Mouse (Mus musculus): ENCODE measurements around the gene Nbeal2. TPM values are rescaled to one million over a fixed set of nuclear protein-coding genes. Genes with fewer than 3 reads are reported as not detected.

The Nbeal2 gene
- polyA plus RNA-seq, 1 experiment from 2014 or later: 19.1 TPM

- DNase-seq (ENCODE audit: low spot score): peak; percentile 55
Measured at GRCm38 (mm10) chr9:110651931-110652722, 1.8 kb downstream of the Nbeal2 start.

GRCm38 (mm10) chr9:110649775-110650174 is 4.2 kb downstream of the Nbeal2 start:
- no peak for DNase-seq (ENCODE audit: low spot score)

- peak; percentile 94 for DNase-seq (ENCODE audit: low spot score)
Measured at GRCm38 (mm10) chr9:110645219-110645618, 8.7 kb downstream of the Nbeal2 start.

GRCm38 (mm10) chr9:110644295-110644694 is 9.7 kb downstream of the Nbeal2 start:
- DNase-seq (ENCODE audit: low spot score): no peak

- DNase-seq (ENCODE audit: low spot score): no peak
Measured at GRCm38 (mm10) chr9:110643787-110644186, 10.2 kb downstream of the Nbeal2 start.

GRCm38 (mm10) chr9:110642812-110643524 is 11.0 kb downstream of the Nbeal2 start:
- DNase-seq (ENCODE audit: low spot score): no peak

GRCm38 (mm10) chr9:110641006-110641405 is 13.0 kb downstream of the Nbeal2 start:
- DNase-seq (ENCODE audit: low spot score): no peak

GRCm38 (mm10) chr9:110638611-110639021 is 15.3 kb downstream of the Nbeal2 start:
- DNase-seq (ENCODE audit: low spot score): no peak

- DNase-seq (ENCODE audit: low spot score): peak; percentile 88
Measured at GRCm38 (mm10) chr9:110635225-110635624, 18.7 kb downstream of the Nbeal2 start.

- DNase-seq (ENCODE audit: low spot score): no peak
Measured at GRCm38 (mm10) chr9:110633882-110634281, 20.1 kb downstream of the Nbeal2 start.

GRCm38 (mm10) chr9:110632671-110633070 is 21.3 kb downstream of the Nbeal2 start:
- no peak for DNase-seq (ENCODE audit: low spot score)

- no peak for DNase-seq (ENCODE audit: low spot score)
Measured at GRCm38 (mm10) chr9:110631651-110632275, 22.2 kb downstream of the Nbeal2 start.

GRCm38 (mm10) chr9:110631191-110631590 is 22.8 kb downstream of the Nbeal2 start:
- DNase-seq (ENCODE audit: low spot score): no peak

GRCm38 (mm10) chr9:110630171-110630570 is 23.8 kb downstream of the Nbeal2 start:
- DNase-seq (ENCODE audit: low spot score): no peak

- DNase-seq (ENCODE audit: low spot score): no peak
Measured at GRCm38 (mm10) chr9:110625350-110625908, 28.5 kb downstream of the Nbeal2 start.

GRCm38 (mm10) chr9:110624361-110625166 is 29.4 kb downstream of the Nbeal2 start, which contains the start of gene Nradd:
Nradd (minus strand) TSS chr9:110624452.
- peak; percentile 22 for DNase-seq (ENCODE audit: low spot score)

GRCm38 (mm10) chr9:110623416-110624195 is 30.4 kb downstream of the Nbeal2 start:
- DNase-seq (ENCODE audit: low spot score): no peak

- DNase-seq (ENCODE audit: low spot score): no peak
Measured at GRCm38 (mm10) chr9:110622621-110623219, 31.2 kb downstream of the Nbeal2 start.

- no peak for DNase-seq (ENCODE audit: low spot score)
Measured at GRCm38 (mm10) chr9:110620685-110621084, 33.3 kb downstream of the Nbeal2 start.

GRCm38 (mm10) chr9:110620180-110620579 is 33.8 kb downstream of the Nbeal2 start:
- peak; percentile 18 for DNase-seq (ENCODE audit: low spot score)
